Mouse (Mus musculus) hindbrain, embryonic 13.5 days (tissue): ENCODE measurements around the gene Il22ra2. TPM values are rescaled to one million over a fixed set of nuclear protein-coding genes. Genes with fewer than 3 reads are reported as not detected.

Experiments used
- ATAC-seq: fragments of 200-750 bp; cut with Nextera tagmentation; 2 replicates; pipeline ENCODE4 v1.8.0; 2017; ENCODE audit warnings: moderate TSS enrichment; ENCODE audit not compliant: low FRiP score
- H3K27ac ChIP-seq: fragments of 300-500 bp; sonication (generic); 2 replicates; pipeline ENCODE4 v1.5.1; 2015; ENCODE audit warnings: inconsistent platforms, mild to moderate bottlenecking, moderate library complexity
- H3K27me3 ChIP-seq: fragments of 300-500 bp; sonication (generic); 2 replicates; pipeline ENCODE4 v1.6.1; 2015; ENCODE audit warnings: mild to moderate bottlenecking, inconsistent platforms
- H3K36me3 ChIP-seq: fragments of 300-500 bp; sonication (generic); 2 replicates; pipeline ENCODE4 v1.6.1; 2015; ENCODE audit warnings: mild to moderate bottlenecking, inconsistent platforms
- H3K4me1 ChIP-seq: fragments of 300-500 bp; sonication (generic); replicated peaks from 2 replicates; pipeline ENCODE4 v1.6.1; 2015; ENCODE audit warnings: inconsistent platforms
- H3K4me2 ChIP-seq: fragments of 300-500 bp; sonication (generic); 2 replicates; pipeline ENCODE4 v1.6.1; 2015; ENCODE audit warnings: inconsistent platforms, mild to moderate bottlenecking, moderate library complexity
- H3K4me3 ChIP-seq: fragments of 300-500 bp; sonication (generic); 2 replicates; pipeline ENCODE4 v1.5.1; 2015; ENCODE audit warnings: mild to moderate bottlenecking, inconsistent platforms
- H3K9ac ChIP-seq: fragments of 300-500 bp; sonication (generic); 2 replicates; pipeline ENCODE4 v1.6.1; 2015; ENCODE audit warnings: mild to moderate bottlenecking, inconsistent platforms
- H3K9me3 ChIP-seq: fragments of 300-500 bp; sonication (generic); 2 replicates; pipeline ENCODE4 v1.6.1; 2016; ENCODE audit warnings: inconsistent platforms
- WGBS: fragments of 180-500 bp; shearing (Covaris S2); methylation state at CpG from one replicate; pipeline ENCODE4 v1.1.7; 2015; 5-methylcytosine and 5-hydroxymethylcytosine counted together
- polyA plus RNA-seq: library from polyadenylated mRNA; unstranded; fragments of >200 nt; fragmentation: Nextera tagmentation; extraction: Ambion mirVana; gene quantifications from 2 replicates; pipeline ENCODE4 v1.2.1, GENCODE M21; 2015

Gene Il22ra2
- polyA plus RNA-seq, 1 experiment from 2014 or later = not detected

- H3K4me3 ChIP-seq = no peak overlapping the region
- H3K4me2 ChIP-seq = no peak overlapping the region
- no peak overlapping the region for H3K9ac ChIP-seq
- no peak overlapping the region for H3K27ac ChIP-seq
- no peak for ATAC-seq
- H3K9me3 ChIP-seq = no peaks in the 10 kb centered on the region
- no peaks in the 10 kb centered on the region for H3K27me3 ChIP-seq
- no peaks in the 10 kb centered on the region; the same call in 1 of the 2 replicates for H3K4me1 ChIP-seq
- WGBS = 49% methylated on average over 2 of the region's 2 CpGs
- H3K36me3 ChIP-seq = peaks cover 16% of the 10 kb centered on the region
Observed at GRCm38 (mm10) chr10:19611616-19612015, 10.2 kb upstream of the Il22ra2 start.

DNA sequence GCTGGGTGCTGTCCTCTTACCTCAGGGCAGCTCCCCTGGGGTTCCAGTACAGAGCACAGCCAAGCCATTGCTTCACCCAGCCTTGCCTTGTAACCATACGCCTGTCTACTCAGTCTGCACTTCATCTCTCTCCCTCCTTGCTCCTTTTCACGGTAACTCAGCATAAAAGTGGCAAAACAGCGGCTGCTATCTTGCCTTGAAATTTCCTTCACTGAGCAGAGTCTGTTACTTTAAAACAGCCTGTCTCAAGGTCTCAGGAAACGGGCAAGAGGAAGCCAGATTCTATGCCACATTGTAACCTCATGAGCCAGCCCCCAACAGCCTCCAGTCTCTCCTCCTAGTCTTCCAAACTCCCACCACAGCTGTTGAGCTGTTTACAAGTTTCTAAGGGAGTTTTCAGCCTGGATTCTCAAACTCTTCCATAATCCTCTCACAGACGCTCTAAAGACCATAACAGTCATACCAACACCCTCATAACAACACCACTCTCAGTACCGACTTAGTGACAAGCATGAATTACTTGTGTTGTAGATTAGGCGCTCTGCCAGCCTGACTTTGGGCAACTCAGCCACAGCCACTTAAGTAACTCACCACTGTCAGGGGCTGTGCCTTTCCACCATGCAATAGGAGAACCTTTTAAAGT, 8.6 kb upstream of the Il22ra2 start:
- ATAC-seq = no peak
- H3K4me1 ChIP-seq = no peaks in the 10 kb centered on the region; the same call in 1 of the 2 replicates
- no peak overlapping the region for H3K9ac ChIP-seq
- no peaks in the 10 kb centered on the region for H3K9me3 ChIP-seq
- peaks cover 4% of the 10 kb centered on the region; the same call in 1 of the 2 replicates for H3K36me3 ChIP-seq
- no peak overlapping the region for H3K4me2 ChIP-seq
- WGBS = 74% methylated on average over 7 of the region's 7 CpGs
- no peak overlapping the region for H3K27ac ChIP-seq
- no peak overlapping the region for H3K4me3 ChIP-seq
- H3K27me3 ChIP-seq = no peaks in the 10 kb centered on the region

GRCm38 (mm10) chr10:19619736-19620135, 2.1 kb upstream of the Il22ra2 start:
- no peaks in the 10 kb centered on the region for H3K36me3 ChIP-seq
- 62% methylated on average over 5 of the region's 5 CpGs for WGBS
- no peak for ATAC-seq

GRCm38 (mm10) chr10:19624617-19625016, 2.8 kb downstream of the Il22ra2 start:
- H3K36me3 ChIP-seq = no peaks in the 10 kb centered on the region
- WGBS = 86% methylated on average over 1 of the region's 1 CpGs
- H3K4me1 ChIP-seq = no peaks in the 10 kb centered on the region
- no peak for ATAC-seq
- H3K9ac ChIP-seq = no peak overlapping the region
- H3K27me3 ChIP-seq = no peaks in the 10 kb centered on the region
- no peak overlapping the region for H3K27ac ChIP-seq
- H3K9me3 ChIP-seq = no peaks in the 10 kb centered on the region
- no peak overlapping the region for H3K4me3 ChIP-seq
- no peak overlapping the region for H3K4me2 ChIP-seq

More at GRCm38 (mm10) chr10:19619736-19620135, 2.1 kb upstream of the Il22ra2 start:
- Histone ChIP-seq H3K27ac (no peak overlapping the region), H3K4me2 (no peak overlapping the region), H3K4me1 (no peaks in the 10 kb centered on the region), H3K27me3 (no peaks in the 10 kb centered on the region), H3K4me3 (no peak overlapping the region), H3K9ac (no peak overlapping the region), H3K9me3 (no peaks in the 10 kb centered on the region)

GRCm38 (mm10) chr10:19627342-19627741, 5.5 kb downstream of the Il22ra2 start:
- WGBS = 91% methylated on average over 2 of the region's 2 CpGs
- no peaks in the 10 kb centered on the region for H3K36me3 ChIP-seq
- ATAC-seq = no peak
- no peak overlapping the region for H3K27ac ChIP-seq
- no peaks in the 10 kb centered on the region for H3K9me3 ChIP-seq
- H3K9ac ChIP-seq = no peak overlapping the region
- H3K4me2 ChIP-seq = no peak overlapping the region
- no peak overlapping the region for H3K4me3 ChIP-seq
- no peaks in the 10 kb centered on the region for H3K4me1 ChIP-seq
- no peaks in the 10 kb centered on the region for H3K27me3 ChIP-seq

DNA sequence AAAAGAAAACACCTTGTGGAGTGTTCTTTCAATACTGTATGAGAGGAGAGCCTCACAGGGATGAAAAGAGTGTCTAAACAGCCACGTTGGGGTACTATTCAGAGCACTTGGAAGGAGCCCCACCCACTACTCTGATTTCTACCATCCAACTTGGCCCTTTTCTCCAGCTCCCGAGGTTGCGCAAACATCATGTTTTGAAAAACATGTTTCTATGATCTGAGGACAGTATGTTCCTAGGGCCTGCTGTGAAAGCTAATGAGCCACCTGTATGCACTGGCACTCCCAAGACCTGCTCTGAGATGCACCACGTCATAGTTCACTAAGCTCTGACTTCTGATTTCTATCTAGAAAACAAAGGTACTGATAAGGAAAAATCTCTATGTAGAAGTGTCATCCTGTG, 6.0 kb downstream of the Il22ra2 start:
- WGBS = 92% methylated on average over 4 of the region's 4 CpGs
- H3K36me3 ChIP-seq = no peaks in the 10 kb centered on the region

DNA sequence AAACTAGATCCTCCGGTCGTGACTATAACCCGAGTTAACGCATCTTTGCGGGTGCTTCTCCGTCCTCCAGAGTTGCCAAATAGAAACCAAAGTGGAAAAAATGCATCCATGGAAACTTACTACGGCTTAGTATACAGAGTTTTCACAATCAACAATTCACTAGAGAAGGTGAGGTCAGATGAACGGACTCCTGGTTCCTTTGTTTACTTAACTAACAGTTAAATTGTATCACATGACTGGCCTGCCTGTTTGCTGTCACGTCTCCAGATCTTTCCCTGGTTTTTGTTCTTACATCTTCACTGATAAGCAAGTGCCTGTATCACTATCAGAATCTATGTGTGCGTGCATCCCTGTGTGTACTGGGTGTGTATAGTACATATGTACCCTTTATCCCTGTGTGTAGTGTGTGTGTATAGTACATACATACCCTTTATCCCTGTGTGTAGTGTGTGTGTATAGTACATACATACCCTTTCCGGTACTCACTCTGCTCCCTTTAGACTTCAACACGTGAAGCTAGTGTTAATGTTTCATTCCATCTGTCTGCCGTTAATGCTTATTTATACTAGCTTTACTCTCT, 9.9 kb downstream of the Il22ra2 start:
- no peak overlapping the region for H3K4me3 ChIP-seq
- H3K36me3 ChIP-seq = no peaks in the 10 kb centered on the region
- no peaks in the 10 kb centered on the region for H3K27me3 ChIP-seq
- 84% methylated on average over 13 of the region's 13 CpGs for WGBS
- H3K27ac ChIP-seq = no peak overlapping the region
- H3K9ac ChIP-seq = no peak overlapping the region
- no peak overlapping the region for H3K4me2 ChIP-seq
- ATAC-seq = no peak
- no peaks in the 10 kb centered on the region for H3K4me1 ChIP-seq
- no peaks in the 10 kb centered on the region for H3K9me3 ChIP-seq

More for the DNA sequence above, 6.0 kb downstream of the Il22ra2 start:
- ATAC-seq = no peak
- no peaks in the 10 kb centered on the region for H3K27me3 ChIP-seq
- H3K27ac ChIP-seq = no peak overlapping the region
- H3K9ac ChIP-seq = no peak overlapping the region
- H3K9me3 ChIP-seq = no peaks in the 10 kb centered on the region
- no peaks in the 10 kb centered on the region for H3K4me1 ChIP-seq
- H3K4me2 ChIP-seq = no peak overlapping the region
- no peak overlapping the region for H3K4me3 ChIP-seq

DNA sequence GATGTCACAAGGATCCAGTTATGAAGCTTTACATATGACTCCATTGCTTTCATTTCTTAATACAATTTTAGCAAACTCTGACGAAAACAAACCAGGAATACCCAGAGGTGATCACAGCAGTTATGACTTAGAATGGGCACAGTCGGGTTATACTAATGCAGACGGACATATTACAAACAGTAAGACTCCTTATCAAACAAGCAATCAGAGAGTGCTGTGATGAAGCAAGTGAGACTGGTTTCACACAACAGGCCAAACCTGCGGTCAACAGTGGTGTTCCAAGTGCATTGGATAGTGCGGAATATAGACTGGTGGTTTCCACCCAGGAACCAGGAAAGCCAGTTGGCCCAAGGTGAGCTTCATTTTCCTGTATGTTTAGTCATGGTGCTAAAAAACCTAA, 17.1 kb downstream of the Il22ra2 start:
- no peak overlapping the region for H3K27ac ChIP-seq
- no peaks in the 10 kb centered on the region for H3K27me3 ChIP-seq
- H3K36me3 ChIP-seq = no peaks in the 10 kb centered on the region
- no peaks in the 10 kb centered on the region for H3K4me1 ChIP-seq
- no peak overlapping the region for H3K4me3 ChIP-seq
- no peak overlapping the region for H3K4me2 ChIP-seq
- WGBS = 88% methylated on average over 5 of the region's 5 CpGs
- no peak for ATAC-seq
- no peak overlapping the region for H3K9ac ChIP-seq
- no peaks in the 10 kb centered on the region for H3K9me3 ChIP-seq

- no peak overlapping the region for H3K4me2 ChIP-seq
- H3K36me3 ChIP-seq = no peaks in the 10 kb centered on the region
- no peaks in the 10 kb centered on the region for H3K27me3 ChIP-seq
- 100% methylated on average over 1 of the region's 1 CpGs for WGBS
- H3K4me3 ChIP-seq = no peak overlapping the region
- H3K27ac ChIP-seq = no peak overlapping the region
- H3K9ac ChIP-seq = no peak overlapping the region
- ATAC-seq = no peak
- H3K9me3 ChIP-seq = no peaks in the 10 kb centered on the region
- H3K4me1 ChIP-seq = no peaks in the 10 kb centered on the region
Observed at GRCm38 (mm10) chr10:19639630-19640029, 17.8 kb downstream of the Il22ra2 start.

DNA sequence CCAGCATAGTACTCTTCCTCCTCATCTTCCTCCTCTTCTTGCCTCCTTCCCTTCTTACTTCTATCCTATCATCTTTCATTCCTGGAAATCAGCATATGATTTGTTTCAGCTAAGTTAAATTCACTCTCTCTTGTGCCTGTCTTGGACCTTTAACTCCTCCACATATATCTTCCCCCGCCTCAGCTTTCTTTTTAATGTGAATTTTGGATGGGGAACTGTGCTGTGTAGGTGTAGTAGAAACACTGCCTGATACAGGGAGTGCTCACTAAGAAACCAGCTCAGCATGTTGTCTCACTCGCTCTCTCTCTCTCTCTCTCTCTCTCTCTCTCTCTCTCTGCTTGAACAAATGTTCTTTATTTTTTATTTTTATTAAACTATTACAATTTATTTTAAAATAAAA, 23.3 kb downstream of the Il22ra2 start:
- Histone ChIP-seq H3K4me1 (no peaks in the 10 kb centered on the region), H3K4me2 (no peak overlapping the region), H3K27me3 (no peaks in the 10 kb centered on the region), H3K27ac (no peak overlapping the region), H3K4me3 (no peak overlapping the region), H3K9ac (no peak overlapping the region), H3K36me3 (no peaks in the 10 kb centered on the region), H3K9me3 (no peaks in the 10 kb centered on the region)
- no peak for ATAC-seq
- 82% methylated on average over 2 of the region's 2 CpGs for WGBS

- Histone ChIP-seq H3K4me3 (no peak overlapping the region), H3K27me3 (no peaks in the 10 kb centered on the region), H3K4me1 (no peaks in the 10 kb centered on the region), H3K36me3 (no peaks in the 10 kb centered on the region), H3K27ac (no peak overlapping the region), H3K9ac (no peak overlapping the region), H3K4me2 (no peak overlapping the region), H3K9me3 (no peaks in the 10 kb centered on the region)
- no peak for ATAC-seq
- 82% methylated on average over 9 of the region's 9 CpGs for WGBS
Observed at GRCm38 (mm10) chr10:19657426-19657825, 35.6 kb downstream of the Il22ra2 start.

GRCm38 (mm10) chr10:19659953-19660352, 38.2 kb downstream of the Il22ra2 start:
- no peaks in the 10 kb centered on the region for H3K36me3 ChIP-seq
- no peaks in the 10 kb centered on the region for H3K4me1 ChIP-seq
- no peak overlapping the region for H3K4me3 ChIP-seq
- no peak overlapping the region for H3K9ac ChIP-seq
- no peaks in the 10 kb centered on the region for H3K9me3 ChIP-seq
- no peak overlapping the region for H3K4me2 ChIP-seq
- ATAC-seq = no peak
- H3K27me3 ChIP-seq = no peaks in the 10 kb centered on the region
- H3K27ac ChIP-seq = no peak overlapping the region
- WGBS = 89% methylated on average over 5 of the region's 5 CpGs

GRCm38 (mm10) chr10:19668973-19669372, 47.2 kb downstream of the Il22ra2 start:
- Histone ChIP-seq H3K27me3 (no peaks in the 10 kb centered on the region), H3K36me3 (no peaks in the 10 kb centered on the region), H3K4me2 (no peak overlapping the region), H3K4me1 (no peaks in the 10 kb centered on the region), H3K9me3 (no peaks in the 10 kb centered on the region), H3K9ac (no peak overlapping the region), H3K27ac (no peak overlapping the region), H3K4me3 (no peak overlapping the region)
- 90% methylated on average over 5 of the region's 5 CpGs for WGBS
- no peak for ATAC-seq
